Mouse (Mus musculus) neural tube, embryonic 15.5 days (tissue): ENCODE measurements around the gene Chd3. TPM values are rescaled to one million over a fixed set of nuclear protein-coding genes. Genes with fewer than 3 reads are reported as not detected.

Experiments used
- ATAC-seq: fragments of 200-750 bp; cut with Nextera tagmentation; 2 replicates; pipeline ENCODE4 v1.8.0; 2017; ENCODE audit warnings: mild to moderate bottlenecking, moderate TSS enrichment, moderate library complexity; ENCODE audit not compliant: low FRiP score
- H3K27ac ChIP-seq: fragments of 300-500 bp; sonication (generic); replicated peaks from 2 replicates; pipeline ENCODE4 v1.5.1; 2015; ENCODE audit warnings: mild to moderate bottlenecking, inconsistent platforms
- H3K27me3 ChIP-seq: fragments of 300-500 bp; sonication (generic); replicated peaks from 2 replicates; pipeline ENCODE4 v1.6.1; 2015; ENCODE audit warnings: inconsistent platforms
- H3K36me3 ChIP-seq: fragments of 300-500 bp; sonication (generic); 2 replicates; pipeline ENCODE4 v1.6.1; 2015; ENCODE audit warnings: inconsistent platforms
- H3K4me1 ChIP-seq: fragments of 300-500 bp; sonication (generic); 2 replicates; pipeline ENCODE4 v1.6.1; 2015; ENCODE audit warnings: inconsistent platforms
- H3K4me2 ChIP-seq: fragments of 300-500 bp; sonication (generic); 2 replicates; pipeline ENCODE4 v1.6.1; 2015; ENCODE audit warnings: inconsistent platforms, mild to moderate bottlenecking, moderate library complexity
- H3K4me3 ChIP-seq: fragments of 300-500 bp; sonication (generic); replicated peaks from 2 replicates; pipeline ENCODE4 v1.5.1; 2015; ENCODE audit warnings: mild to moderate bottlenecking, inconsistent platforms
- H3K9ac ChIP-seq: fragments of 300-500 bp; sonication (generic); replicated peaks from 2 replicates; pipeline ENCODE4 v1.6.1; 2015; ENCODE audit warnings: mild to moderate bottlenecking, inconsistent platforms
- H3K9me3 ChIP-seq: fragments of 300-500 bp; sonication (generic); replicated peaks from 2 replicates; pipeline ENCODE4 v1.6.1; 2016; ENCODE audit warnings: inconsistent platforms
- WGBS: fragments of 180-500 bp; shearing (Covaris S2); methylation state at CpG from one replicate; pipeline ENCODE4 v1.1.7; 2015; ENCODE audit warnings: mixed read lengths; 5-methylcytosine and 5-hydroxymethylcytosine counted together
- polyA plus RNA-seq: library from polyadenylated mRNA; unstranded; fragments of >200 nt; fragmentation: Nextera tagmentation; extraction: Ambion mirVana; gene quantifications from 2 replicates; pipeline ENCODE4 v1.2.1, GENCODE M21; 2015

Chd3 gene
- polyA plus RNA-seq, 1 experiment from 2014 or later = 76.1 TPM

GRCm38 (mm10) chr11:69404595-69405396 is 35.6 kb upstream of the Chd3 start:
- 0 out of 2 replicates have a peak overlapping the region, but pooled peaks have one; percentile 18 for H3K27ac ChIP-seq
- H3K4me1 ChIP-seq = peaks cover 36% of the 10 kb centered on the region
- H3K9ac ChIP-seq = no peak overlapping the region
- 93% methylated on average over 23 of the region's 24 CpGs for WGBS
- no peak overlapping the region for H3K4me3 ChIP-seq
- H3K9me3 ChIP-seq = no peaks in the 10 kb centered on the region
- no peak for ATAC-seq
- H3K36me3 ChIP-seq = peaks cover 81% of the 10 kb centered on the region
- peaks cover 5% of the 10 kb centered on the region; the same call in 1 of the 2 replicates for H3K27me3 ChIP-seq
- H3K4me2 ChIP-seq = no peak overlapping the region

- Histone ChIP-seq H3K27me3 (peaks cover 5% of the 10 kb centered on the region; the same call in 1 of the 2 replicates), H3K4me2 (no peak overlapping the region), H3K27ac (0 out of 2 replicates have a peak overlapping the region, but pooled peaks have one; percentile 18), H3K9me3 (no peaks in the 10 kb centered on the region), H3K36me3 (peaks cover 87% of the 10 kb centered on the region), H3K9ac (no peak overlapping the region), H3K4me1 (peaks cover 28% of the 10 kb centered on the region), H3K4me3 (no peak overlapping the region)
- WGBS = 92% methylated on average over 38 of the region's 38 CpGs
- no peak for ATAC-seq
Measured at GRCm38 (mm10) chr11:69403691-69404594, 34.7 kb upstream of the Chd3 start.

- Histone ChIP-seq H3K27ac (no peak overlapping the region), H3K4me1 (peaks cover 19% of the 10 kb centered on the region), H3K27me3 (peaks cover 5% of the 10 kb centered on the region; the same call in 1 of the 2 replicates), H3K4me3 (no peak overlapping the region), H3K9ac (no peak overlapping the region), H3K36me3 (peaks cover 81% of the 10 kb centered on the region), H3K9me3 (no peaks in the 10 kb centered on the region), H3K4me2 (no peak overlapping the region)
- WGBS = 88% methylated on average over 12 of the region's 12 CpGs
- ATAC-seq = no peak
Measured at GRCm38 (mm10) chr11:69401987-69402386, 32.8 kb upstream of the Chd3 start.

DNA sequence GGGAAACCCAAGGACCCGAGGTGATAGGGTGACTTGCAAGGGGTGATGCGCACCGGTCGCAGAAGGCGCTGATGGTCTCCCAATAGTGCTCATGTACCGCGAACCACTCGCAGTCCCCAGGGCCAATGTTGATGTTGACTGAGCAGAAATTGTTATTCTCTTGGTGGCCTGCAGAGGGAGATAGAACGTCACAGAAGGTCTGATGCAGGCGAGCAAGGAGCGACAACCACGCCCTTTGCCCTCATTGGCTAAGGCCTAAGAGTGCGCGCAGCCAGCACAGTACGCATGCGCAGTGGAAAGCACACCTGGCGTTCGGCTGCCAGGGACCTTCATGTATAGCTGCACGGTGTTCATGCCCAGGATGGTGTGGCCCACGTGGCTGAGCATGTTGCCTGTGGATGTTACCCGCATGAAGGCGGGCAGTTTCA is 32.0 kb upstream of the Chd3 start:
- Histone ChIP-seq H3K4me3 (no peak overlapping the region), H3K4me2 (no peak overlapping the region), H3K9me3 (no peaks in the 10 kb centered on the region), H3K27ac (0 out of 2 replicates have a peak overlapping the region, but pooled peaks have one; percentile 18), H3K27me3 (peaks cover 5% of the 10 kb centered on the region; the same call in 1 of the 2 replicates), H3K4me1 (peaks cover 26% of the 10 kb centered on the region), H3K9ac (no peak overlapping the region), H3K36me3 (peaks cover 73% of the 10 kb centered on the region)
- peak; percentile 74 for ATAC-seq
- WGBS = 15% methylated on average over 22 of the region's 22 CpGs

DNA sequence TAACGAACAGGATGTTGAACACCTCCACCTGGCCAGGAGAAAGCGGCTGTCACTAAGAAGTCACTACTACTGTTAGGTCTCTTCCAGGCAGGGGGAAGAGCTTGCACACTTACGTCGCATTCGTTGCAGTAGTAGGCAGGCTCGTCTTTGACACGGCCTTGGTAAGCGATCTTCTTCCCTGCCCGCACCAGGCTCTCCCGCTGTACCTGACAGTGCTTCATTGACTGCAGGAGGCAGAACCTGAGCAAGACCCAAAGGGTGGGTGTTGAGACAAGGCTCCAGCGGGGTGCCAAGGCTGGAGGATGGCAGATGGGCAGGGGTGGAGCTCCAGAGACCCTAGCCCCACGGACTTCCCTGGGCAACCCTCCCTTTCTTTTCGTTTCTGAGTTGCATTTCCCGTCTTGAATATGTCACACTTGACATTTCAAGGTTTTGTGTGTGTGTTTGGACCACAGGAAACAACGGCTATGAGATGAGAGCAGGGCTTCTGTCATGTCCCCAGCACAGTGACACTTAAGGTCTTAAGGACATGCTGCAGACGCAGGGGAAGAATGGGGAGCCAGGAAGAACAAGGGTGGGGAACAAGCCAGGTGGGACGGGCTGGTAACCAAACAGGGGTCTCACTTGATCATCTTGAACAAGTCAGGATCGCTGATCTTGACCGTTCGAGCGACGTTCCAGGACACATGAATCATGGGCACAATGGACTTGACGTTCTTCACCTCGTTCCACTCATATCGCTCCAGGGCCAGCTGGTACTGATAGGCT is 31.1 kb upstream of the Chd3 start:
- WGBS = 75% methylated on average over 25 of the region's 25 CpGs

DNA sequence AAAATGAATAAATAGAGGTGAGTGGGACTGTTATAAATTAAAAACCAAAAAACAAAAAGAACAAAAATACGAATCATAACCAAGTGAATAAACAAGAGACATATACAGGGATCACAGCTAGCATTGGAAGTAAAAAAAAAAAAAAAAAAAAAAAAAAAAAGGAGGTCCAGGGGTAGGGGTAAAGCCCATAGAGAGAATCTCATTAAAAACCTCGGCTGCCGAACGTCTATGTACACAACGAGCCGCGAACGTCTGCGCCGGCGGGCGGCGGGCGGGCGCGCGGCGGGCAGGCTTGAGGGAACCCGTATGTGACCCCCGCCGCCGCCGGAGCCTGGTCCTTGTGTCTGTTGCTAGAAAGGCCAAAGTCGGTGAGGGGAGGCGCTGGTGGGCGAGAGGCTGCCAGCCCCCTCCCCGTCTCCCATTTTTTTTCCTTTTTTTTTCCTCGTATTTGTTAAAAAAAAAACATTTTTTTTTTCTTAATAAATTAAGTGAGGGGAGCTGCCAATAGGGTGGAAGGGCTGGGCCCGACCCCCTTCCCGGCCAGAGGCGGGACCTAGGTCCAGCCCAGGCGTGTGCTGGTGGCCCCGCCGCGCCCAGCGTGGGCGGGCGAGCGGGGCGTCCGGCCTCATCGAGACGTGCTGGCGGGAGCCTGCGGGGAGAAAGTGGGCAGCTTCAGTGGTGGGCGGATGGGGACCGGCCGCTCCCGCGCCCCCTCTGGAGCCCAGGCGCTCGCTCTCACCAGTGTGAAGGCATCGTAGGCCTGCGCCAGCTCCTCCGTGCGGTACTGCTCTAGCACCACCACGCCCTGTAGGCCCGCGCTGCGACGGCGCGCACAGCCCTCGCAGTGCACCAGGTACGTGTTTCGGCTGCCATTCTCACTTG is 30.2 kb upstream of the Chd3 start:
- no peaks in the 10 kb centered on the region for H3K9me3 ChIP-seq
- ATAC-seq = no peak
- H3K4me1 ChIP-seq = peaks cover 30% of the 10 kb centered on the region
- no peak overlapping the region for H3K9ac ChIP-seq
- H3K36me3 ChIP-seq = peaks cover 56% of the 10 kb centered on the region
- no peak overlapping the region for H3K4me3 ChIP-seq
- 0 out of 2 replicates have a peak overlapping the region, but pooled peaks have one; percentile 2 for H3K4me2 ChIP-seq
- H3K27ac ChIP-seq = no peak overlapping the region
- 26% methylated on average over 65 of the region's 66 CpGs for WGBS
- H3K27me3 ChIP-seq = peaks cover 5% of the 10 kb centered on the region; the same call in 1 of the 2 replicates

More for the DNA sequence above, 31.1 kb upstream of the Chd3 start:
- Histone ChIP-seq H3K4me2 (no peak overlapping the region), H3K4me1 (peaks cover 28% of the 10 kb centered on the region), H3K9ac (no peak overlapping the region), H3K27me3 (peaks cover 5% of the 10 kb centered on the region; the same call in 1 of the 2 replicates), H3K27ac (no peak overlapping the region), H3K36me3 (peaks cover 64% of the 10 kb centered on the region), H3K9me3 (no peaks in the 10 kb centered on the region), H3K4me3 (no peak overlapping the region)
- no peak for ATAC-seq

DNA sequence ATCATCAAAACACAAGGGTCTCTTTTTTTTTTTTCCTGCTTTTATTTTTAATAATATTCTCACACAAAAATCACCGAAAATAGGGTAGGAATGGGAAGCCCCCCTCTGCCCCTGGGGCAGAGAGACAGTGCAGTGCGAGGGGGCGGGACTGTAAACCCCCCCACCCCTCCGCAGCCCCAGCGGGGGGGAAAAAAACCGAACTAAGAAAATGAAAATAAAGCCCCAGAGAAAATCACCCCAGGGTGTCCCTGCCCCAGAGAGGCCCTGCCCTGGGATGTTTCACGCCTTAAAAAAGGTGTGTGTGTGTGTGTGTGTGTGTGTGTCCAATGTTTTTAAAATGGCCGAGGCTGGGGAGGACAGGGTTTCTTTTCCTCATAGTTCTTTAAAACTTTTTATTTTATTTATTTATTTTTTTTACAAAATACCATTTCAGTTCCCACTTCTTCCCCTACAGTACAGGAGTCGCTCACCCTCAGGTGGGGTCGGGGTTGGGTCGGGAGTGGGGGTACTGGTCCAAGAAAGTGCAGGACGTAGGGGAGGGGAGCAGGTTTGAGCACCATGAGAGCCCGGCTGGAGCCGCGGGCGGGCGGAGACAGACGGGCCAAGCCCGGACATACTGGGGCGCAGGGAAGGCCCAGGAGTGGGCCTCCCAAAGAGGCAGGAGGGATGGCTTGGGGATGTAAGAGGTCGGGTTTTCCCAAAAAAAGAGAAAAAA is 29.4 kb upstream of the Chd3 start:
- Histone ChIP-seq H3K27me3 (peaks cover 5% of the 10 kb centered on the region; the same call in 1 of the 2 replicates), H3K27ac (no peak overlapping the region), H3K4me3 (peak overlapping the region; percentile 84; the same call in 1 of the 2 replicates), H3K4me1 (peaks cover 36% of the 10 kb centered on the region), H3K4me2 (peak overlapping the region; percentile 85), H3K9ac (no peak overlapping the region), H3K9me3 (no peaks in the 10 kb centered on the region), H3K36me3 (peaks cover 48% of the 10 kb centered on the region)
- WGBS = 23% methylated on average over 21 of the region's 21 CpGs
- ATAC-seq = no peak

DNA sequence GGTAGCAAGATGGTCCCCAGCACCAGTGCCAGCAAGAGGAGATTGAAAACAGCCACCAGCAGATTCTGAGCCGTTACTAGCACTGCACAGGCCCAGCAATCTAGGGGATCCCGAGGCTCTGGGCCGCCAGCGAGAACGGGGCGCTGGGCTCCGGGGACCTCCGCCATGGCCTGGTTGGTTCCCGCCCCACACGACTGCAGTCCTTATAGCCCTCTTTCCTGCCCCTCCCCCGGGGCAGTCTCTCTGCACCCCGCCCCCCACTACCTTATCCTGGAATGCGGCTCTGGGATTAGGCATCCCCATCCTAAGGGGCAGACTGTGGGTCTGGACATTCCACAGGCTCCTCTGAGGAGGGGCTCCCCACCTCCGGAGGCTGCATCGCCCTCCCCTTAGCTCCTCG is 28.9 kb upstream of the Chd3 start, which contains the start of gene Tmem88:
Tmem88 (minus strand) TSS at position 176 of the 400 bp plus-strand sequence.
- peak within 1 kb of the TSS; percentile 100 for H3K27ac ChIP-seq
- ATAC-seq = no peak
- H3K4me3 ChIP-seq = peak within 1 kb of the TSS; percentile 84
- peaks cover 5% of the 10 kb centered on the region; the same call in 1 of the 2 replicates for H3K27me3 ChIP-seq
- H3K9me3 ChIP-seq = no peaks in the 10 kb centered on the region
- peaks cover 36% of the 10 kb centered on the region for H3K4me1 ChIP-seq
- peaks cover 42% of the 10 kb centered on the region for H3K36me3 ChIP-seq
- WGBS = 13% methylated on average over 15 of the region's 16 CpGs
- peak within 1 kb of the TSS; percentile 85 for H3K4me2 ChIP-seq
- H3K9ac ChIP-seq = peak within 1 kb of the TSS; percentile 95; the same call in 1 of the 2 replicates

GRCm38 (mm10) chr11:69397581-69398057 is 28.4 kb upstream of the Chd3 start:
- peak overlapping the region; percentile 33 for H3K27ac ChIP-seq
- H3K36me3 ChIP-seq = peaks cover 38% of the 10 kb centered on the region
- no peak for ATAC-seq
- peaks cover 36% of the 10 kb centered on the region for H3K4me1 ChIP-seq
- H3K9me3 ChIP-seq = no peaks in the 10 kb centered on the region
- H3K4me3 ChIP-seq = peak overlapping the region; percentile 84
- H3K4me2 ChIP-seq = peak overlapping the region; percentile 85
- peaks cover 5% of the 10 kb centered on the region; the same call in 1 of the 2 replicates for H3K27me3 ChIP-seq
- 13% methylated on average over 24 of the region's 24 CpGs for WGBS
- peak overlapping the region; percentile 20; the same call in 1 of the 2 replicates for H3K9ac ChIP-seq
